ENCODE assay signal across 10 mouse cellular contexts in genomic region chr3:138853996-138854836, GRCm38 (mm10).
A peak's percentile ranks its signal among the peaks of the same experiment; 100 is the strongest.
DNase-seq lines count a peak whose midpoint lies in the region; ATAC-seq and TF ChIP-seq lines count a peak whose summit lies in the region.
"Had no signal": no experiment of that assay in that cellular context is flagged by ENCODE, and none has a peak within 500 bp of the region (broad histone marks: within the 10 kb centered on the region; RNA-seq: fewer than 3 reads in every experiment).

No protein-coding gene starts in this region.

- peak; percentile 16; the same call in 1 of the 2 replicates for ATAC-seq in hindbrain, embryonic 14.5 days (ENCODE audit: low FRiP score)
- ATAC-seq in midbrain, postnatal 0 days (ENCODE audit: low FRiP score) = no peak
- no peak for ATAC-seq in kidney, embryonic 14.5 days (ENCODE audit: low FRiP score, low TSS enrichment)
- ATAC-seq: inflammation-experienced regulatory T-cells, adult 6 months had no signal

- H3K4me1 ChIP-seq in hindbrain, embryonic 14.5 days (replicated peaks; ENCODE audit: control insufficient read depth, insufficient read depth, low read length) = peaks cover 98% of the 10 kb centered on the region
- H3K4me1 ChIP-seq in midbrain, postnatal 0 days (ENCODE audit: insufficient read depth, low read length) = peaks cover 60% of the 10 kb centered on the region
- H3K4me1 ChIP-seq in kidney, embryonic 14.5 days (ENCODE audit: control insufficient read depth, insufficient read depth, low read length) = peaks cover 37% of the 10 kb centered on the region

- TF ChIP-seq CTCF in midbrain, postnatal 0 days (IDR thresholded peaks at IDR 0.05) = no peak

- H3K4me2 ChIP-seq in hindbrain, embryonic 14.5 days (replicated peaks) = peak overlapping the region; percentile 10
- H3K4me2 ChIP-seq in midbrain, postnatal 0 days (ENCODE audit: low read depth, low read length, poor library complexity, severe bottlenecking) = peak overlapping the region; percentile 32
- H3K4me2 ChIP-seq in kidney, embryonic 14.5 days (replicated peaks; ENCODE audit: low read depth, low read length) = no peak overlapping the region

- WGBS in hindbrain, embryonic 14.5 days = 16% methylated on average over 16 of the region's 16 CpGs
- 19% methylated on average over 16 of the region's 16 CpGs for WGBS in midbrain, postnatal 0 days
- WGBS in kidney, embryonic 14.5 days = 81% methylated on average over 16 of the region's 16 CpGs

- no peaks in the 10 kb centered on the region for H3K36me3 ChIP-seq in hindbrain, embryonic 14.5 days (replicated peaks; ENCODE audit: control insufficient read depth, insufficient read depth)
- H3K36me3 ChIP-seq in midbrain, postnatal 0 days (ENCODE audit: insufficient read depth, low read length) = no peaks in the 10 kb centered on the region
- H3K36me3 ChIP-seq in kidney, embryonic 14.5 days (ENCODE audit: control insufficient read depth, insufficient read depth, low read length) = no peaks in the 10 kb centered on the region

- no peak overlapping the region for H3K4me3 ChIP-seq in hindbrain, embryonic 14.5 days (replicated peaks; ENCODE audit: low read length)
- H3K4me3 ChIP-seq in midbrain, postnatal 0 days (ENCODE audit: low read depth, low read length) = no peak overlapping the region
- no peak overlapping the region for H3K4me3 ChIP-seq in kidney, embryonic 14.5 days (ENCODE audit: low read length)

- H3K9me3 ChIP-seq in hindbrain, embryonic 14.5 days (ENCODE audit: control insufficient read depth, low read length) = no peaks in the 10 kb centered on the region
- H3K9me3 ChIP-seq in midbrain, postnatal 0 days (ENCODE audit: low read length) = no peaks in the 10 kb centered on the region
- no peaks in the 10 kb centered on the region for H3K9me3 ChIP-seq in kidney, embryonic 14.5 days (ENCODE audit: control insufficient read depth, low read length)

- no peaks in the 10 kb centered on the region for H3K27me3 ChIP-seq in hindbrain, embryonic 14.5 days (ENCODE audit: control insufficient read depth, insufficient read depth, low read length)
- no peaks in the 10 kb centered on the region for H3K27me3 ChIP-seq in midbrain, postnatal 0 days (ENCODE audit: insufficient read depth, low read length)
- H3K27me3 ChIP-seq in kidney, embryonic 14.5 days (ENCODE audit: control insufficient read depth, insufficient read depth, low read length) = no peaks in the 10 kb centered on the region

- peak overlapping the region; percentile 48 for H3K27ac ChIP-seq in hindbrain, embryonic 14.5 days
- peak overlapping the region; percentile 48 for H3K27ac ChIP-seq in midbrain, postnatal 0 days (ENCODE audit: low read depth, low read length)
- no peak overlapping the region for H3K27ac ChIP-seq in kidney, embryonic 14.5 days (ENCODE audit: low read depth, low read length)

- H3K9ac ChIP-seq in hindbrain, embryonic 14.5 days = peak overlapping the region; percentile 14; the same call in 1 of the 2 replicates
- no peak overlapping the region for H3K9ac ChIP-seq in midbrain, postnatal 0 days (replicated peaks; ENCODE audit: low read length, poor library complexity, severe bottlenecking)
- H3K9ac ChIP-seq in kidney, embryonic 14.5 days (ENCODE audit: low read depth, low read length) = no peak overlapping the region

- peak; percentile 63 for DNase-seq in embryo, embryonic 10 days (ENCODE audit: low spot score)
- DNase-seq in embryo, embryonic 9.5 days (ENCODE audit: extremely low spot score) = no peak
- DNase-seq in embryo, embryonic 11 days = peak; percentile 57
- DNase-seq in hindbrain, embryonic 14.5 days (ENCODE audit: low spot score) = no peak
- DNase-seq in midbrain, postnatal 0 days (ENCODE audit: low spot score) = no peak
- DNase-seq in adrenal gland, postnatal 36 days = no peak
- DNase-seq in ovary, adult 18-20 months (ENCODE audit: low spot score) = no peak
- DNase-seq: gastrocnemius, postnatal 14 days had no signal

Comparison
In these comparisons a context has a peak if more than half of its experiments do, and no peak if none do; other contexts are left out.
1. DNase-seq: peak in embryo, embryonic 10 days (single experiment) and embryo, embryonic 11 days (single experiment); none in embryo, embryonic 9.5 days (single experiment), hindbrain, embryonic 14.5 days (single experiment), midbrain, postnatal 0 days (single experiment), adrenal gland, postnatal 36 days (0 of 2) and ovary, adult 18-20 months (single experiment).